Mouse (Mus musculus) lung, embryonic 14.5 days (tissue): Measurements from ENCODE around the gene Wee1. TPM values are rescaled to one million over a fixed set of nuclear protein-coding genes. Genes with fewer than 3 reads are reported as not detected.
"Not testable (repeated sequence)": the region's sequence is repeated elsewhere in the genome, so short reads cannot be mapped to it uniquely, and the experiment has no call there.

Experiments used
- ATAC-seq: fragments of 200-750 bp; cut with Nextera tagmentation; 2 replicates; pipeline ENCODE4 v1.8.0; 2017; ENCODE audit warnings: mild to moderate bottlenecking, moderate TSS enrichment, moderate library complexity; ENCODE audit not compliant: insufficient read depth
- DNase-seq: peaks from one replicate; pipeline ENCODE4 v3.0.0-alpha.2; 2015
- H3K27ac ChIP-seq: fragments of 300-500 bp; sonication (generic); 2 replicates; pipeline ENCODE4 v1.5.1; 2014; ENCODE audit warnings: low read depth, mild to moderate bottlenecking, moderate library complexity
- H3K27me3 ChIP-seq: fragments of 300-500 bp; sonication (generic); 2 replicates; pipeline ENCODE4 v1.6.1; 2014; ENCODE audit warnings: low read length, control low read depth; ENCODE audit not compliant: insufficient read depth
- H3K36me3 ChIP-seq: fragments of 300-500 bp; sonication (generic); 2 replicates; pipeline ENCODE4 v1.6.1; 2014; ENCODE audit warnings: control low read depth; ENCODE audit not compliant: insufficient read depth
- H3K4me1 ChIP-seq: fragments of 300-500 bp; sonication (generic); 2 replicates; pipeline ENCODE4 v1.6.1; 2014; ENCODE audit warnings: antibody characterized with exemption, control low read depth; ENCODE audit not compliant: insufficient read depth
- H3K4me2 ChIP-seq: fragments of 300-500 bp; sonication (generic); 2 replicates; pipeline ENCODE4 v1.6.1; 2014; ENCODE audit warnings: mild to moderate bottlenecking
- H3K4me3 ChIP-seq: fragments of 300-500 bp; sonication (generic); 2 replicates; pipeline ENCODE4 v1.5.1; 2014; ENCODE audit warnings: low read depth, low read length
- H3K9ac ChIP-seq: fragments of 300-500 bp; sonication (generic); 2 replicates; pipeline ENCODE4 v1.6.1; 2014
- H3K9me3 ChIP-seq: fragments of 300-500 bp; sonication (generic); 2 replicates; pipeline ENCODE4 v1.6.1; 2016; ENCODE audit warnings: low read depth, low read length, control low read depth
- CTCF ChIP-seq: IDR thresholded peaks from 2 replicates; pipeline ENCODE4 v1.5.1; 2016; ENCODE audit warnings: antibody characterized with exemption, low read depth
- WGBS: fragments of 180-500 bp; shearing (Covaris S2); extraction: QIAGEN DNeasy Blood & Tissue Kit; methylation state at CpG from one replicate; pipeline ENCODE4 v1.1.7; 2014; 5-methylcytosine and 5-hydroxymethylcytosine counted together
- polyA plus RNA-seq: library from polyadenylated mRNA; unstranded; fragments of >200 nt; fragmentation: Nextera tagmentation; extraction: Ambion mirVana; gene quantifications from 2 replicates; pipeline ENCODE4 v1.2.1, GENCODE M21; 2014

Gene Wee1
- polyA plus RNA-seq, 1 experiment from 2014 or later = 47.1 TPM

GRCm38 (mm10) chr7:110122565-110123422, 948 bp downstream of the Wee1 start:
- Histone ChIP-seq H3K9me3 (no peaks in the 10 kb centered on the region), H3K27ac (peak overlapping the region; percentile 97), H3K4me1 (peaks cover 5% of the 10 kb centered on the region; the same call in 1 of the 2 replicates), H3K36me3 (peaks cover 22% of the 10 kb centered on the region), H3K27me3 (no peaks in the 10 kb centered on the region), H3K4me3 (peak overlapping the region; percentile 99), H3K4me2 (peak overlapping the region; percentile 86), H3K9ac (peak overlapping the region; percentile 92)
- ATAC-seq (peak; percentile 1; the same call in 1 of the 2 replicates), DNase-seq (peak; percentile 81)
- TF ChIP-seq CTCF = no peak
- under 1% methylated on average over 73 of the region's 74 CpGs for WGBS

DNA sequence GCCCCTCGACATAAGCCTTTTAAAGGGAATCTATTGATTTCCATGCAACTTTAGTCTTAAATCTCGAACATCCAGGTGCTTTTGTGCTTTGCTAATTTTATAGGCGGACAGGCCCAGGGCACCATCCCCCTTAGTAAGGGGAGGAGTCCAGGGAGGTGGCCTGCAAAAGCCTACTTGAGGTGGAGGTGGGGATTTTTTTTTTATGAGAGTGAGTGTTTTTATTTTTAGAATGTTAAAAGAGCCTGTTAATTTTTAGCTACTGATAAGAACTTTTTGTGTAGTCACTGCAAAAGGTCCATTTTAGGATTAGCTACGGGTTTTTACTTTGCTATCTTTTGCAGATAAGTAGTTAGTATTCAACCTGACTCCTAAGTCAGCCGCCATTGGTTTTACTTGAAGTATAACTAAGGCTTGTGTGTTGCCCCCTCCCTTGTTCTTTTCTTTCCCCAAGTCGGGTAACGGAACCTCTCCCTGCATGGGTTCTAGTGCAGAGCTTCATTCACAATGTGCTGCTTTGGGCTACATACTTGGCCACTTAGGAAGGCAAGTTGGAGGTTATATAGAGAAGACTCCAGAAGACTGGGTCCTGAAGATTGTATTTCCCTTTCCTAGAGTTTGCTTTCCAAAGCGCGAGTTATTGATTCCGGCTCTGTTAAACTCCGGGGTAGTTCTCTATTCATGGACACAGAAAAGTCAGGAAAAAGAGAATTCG, 2.2 kb downstream of the Wee1 start:
- Histone ChIP-seq H3K4me1 (peaks cover 5% of the 10 kb centered on the region; the same call in 1 of the 2 replicates), H3K9ac (peak overlapping the region; percentile 92), H3K27me3 (no peaks in the 10 kb centered on the region), H3K4me2 (peak overlapping the region; percentile 86), H3K9me3 (no peaks in the 10 kb centered on the region), H3K4me3 (peak overlapping the region; percentile 99), H3K27ac (0 out of 2 replicates have a peak overlapping the region, but pooled peaks have one; percentile 97), H3K36me3 (peaks cover 34% of the 10 kb centered on the region)
- WGBS = 32% methylated on average over 12 of the region's 12 CpGs
- ATAC-seq = no peak
- TF ChIP-seq CTCF = no peak
- peak; percentile 39 for DNase-seq

- no peaks in the 10 kb centered on the region for H3K9me3 ChIP-seq
- H3K4me1 ChIP-seq = peaks cover 5% of the 10 kb centered on the region; the same call in 1 of the 2 replicates
- no peak overlapping the region for H3K9ac ChIP-seq
- H3K36me3 ChIP-seq = peaks cover 78% of the 10 kb centered on the region
- H3K4me3 ChIP-seq = no peak overlapping the region
- H3K4me2 ChIP-seq = no peak overlapping the region
- H3K27me3 ChIP-seq = no peaks in the 10 kb centered on the region
- no peak for TF ChIP-seq CTCF
- 80% methylated on average over 2 of the region's 2 CpGs for WGBS
- no peak for ATAC-seq
- H3K27ac ChIP-seq = no peak overlapping the region
- no peak for DNase-seq
These were observed 6.7 kb downstream of the Wee1 start for GRCm38 (mm10) chr7:110128566-110128965.

DNA sequence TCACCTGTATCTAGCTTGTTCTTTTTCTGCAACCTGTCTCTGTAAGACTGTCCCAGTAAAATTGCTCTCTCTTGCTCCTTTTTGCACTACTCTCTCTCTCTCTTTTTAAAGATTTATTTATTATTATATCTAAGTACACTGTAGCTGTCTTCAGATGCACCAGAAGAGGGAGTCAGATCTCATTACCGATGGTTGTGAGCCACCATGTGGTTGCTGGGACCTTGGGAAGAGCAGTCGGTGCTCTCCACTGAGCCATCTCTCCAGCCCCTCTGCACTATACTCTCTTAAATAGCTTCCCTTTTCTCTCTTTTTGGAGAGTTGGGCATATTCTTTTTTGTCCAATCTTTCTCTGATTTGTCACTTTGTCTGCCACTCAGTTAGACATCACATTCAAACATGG, 10.4 kb downstream of the Wee1 start:
- not testable (repeated sequence) for H3K27ac ChIP-seq, H3K4me1 ChIP-seq, DNase-seq, H3K4me3 ChIP-seq, ATAC-seq, H3K4me2 ChIP-seq, H3K9ac ChIP-seq, H3K27me3 ChIP-seq, H3K9me3 ChIP-seq
- 82% methylated on average over 2 of the region's 2 CpGs for WGBS
- peaks cover 97% of the 10 kb centered on the region for H3K36me3 ChIP-seq

DNA sequence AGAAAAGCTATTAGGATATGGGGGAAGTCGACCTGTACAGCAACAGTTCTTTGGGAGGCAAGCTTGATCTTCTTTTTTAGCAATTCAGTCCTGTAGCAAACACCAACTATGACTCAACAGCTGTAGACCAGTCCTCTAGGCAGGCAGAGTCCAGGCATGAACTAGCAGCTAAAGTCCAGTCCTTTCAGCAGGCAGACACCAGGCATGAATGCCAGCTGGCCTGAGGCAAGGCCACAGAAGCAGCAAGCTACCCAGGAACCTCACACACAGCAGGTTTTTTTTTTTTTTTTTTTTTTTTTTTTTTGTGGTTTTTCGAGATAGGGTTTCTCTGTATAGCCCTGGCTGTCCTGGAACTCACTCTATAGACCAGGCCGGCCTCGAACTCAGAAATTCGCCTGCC, 12.1 kb downstream of the Wee1 start:
- H3K27me3 ChIP-seq = no peaks in the 10 kb centered on the region
- no peak overlapping the region for H3K27ac ChIP-seq
- TF ChIP-seq CTCF = no peak
- no peaks in the 10 kb centered on the region for H3K4me1 ChIP-seq
- H3K4me3 ChIP-seq = no peak overlapping the region
- H3K9ac ChIP-seq = no peak overlapping the region
- WGBS = 88% methylated on average over 5 of the region's 5 CpGs
- ATAC-seq (no peak), DNase-seq (no peak)
- no peak overlapping the region for H3K4me2 ChIP-seq
- H3K9me3 ChIP-seq = no peaks in the 10 kb centered on the region
- H3K36me3 ChIP-seq = peaks cover 98% of the 10 kb centered on the region

GRCm38 (mm10) chr7:110138538-110138937, 16.7 kb downstream of the Wee1 start:
- ATAC-seq (no peak), DNase-seq (no peak)
- Histone ChIP-seq H3K27ac (no peak overlapping the region), H3K4me2 (no peak overlapping the region), H3K27me3 (no peaks in the 10 kb centered on the region), H3K9me3 (no peaks in the 10 kb centered on the region), H3K36me3 (peaks cover 99% of the 10 kb centered on the region), H3K9ac (no peak overlapping the region), H3K4me3 (no peak overlapping the region), H3K4me1 (no peaks in the 10 kb centered on the region)
- TF ChIP-seq CTCF = peak; percentile 29; the same call in 1 of the 2 replicates
- WGBS = 74% methylated on average over 2 of the region's 2 CpGs

DNA sequence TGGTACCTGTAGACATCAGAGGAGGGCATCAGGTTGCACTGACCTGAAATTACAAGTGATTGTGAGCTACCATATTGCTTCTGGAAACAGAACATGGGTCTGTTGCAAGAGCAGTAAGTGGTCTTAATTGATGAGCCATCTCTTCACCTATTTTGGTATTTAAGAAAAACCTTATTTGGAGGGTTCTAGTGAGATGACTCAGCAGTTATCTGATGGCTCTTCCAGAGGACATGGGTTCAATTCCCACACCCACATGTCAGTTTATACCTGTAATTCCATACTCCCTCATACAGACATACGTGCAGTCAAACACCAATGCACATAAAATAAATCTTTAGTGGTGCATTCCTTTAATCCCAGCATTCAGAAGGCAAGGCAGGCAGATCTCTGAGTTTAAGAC, 22.0 kb downstream of the Wee1 start:
- 95% methylated on average over 1 of the region's 1 CpGs for WGBS
- no peak overlapping the region for H3K27ac ChIP-seq
- H3K4me2 ChIP-seq = no peak overlapping the region
- peaks cover 61% of the 10 kb centered on the region for H3K36me3 ChIP-seq
- DNase-seq (no peak), ATAC-seq (no peak)
- H3K27me3 ChIP-seq = no peaks in the 10 kb centered on the region
- TF ChIP-seq CTCF = no peak
- no peak overlapping the region for H3K9ac ChIP-seq
- H3K9me3 ChIP-seq = no peaks in the 10 kb centered on the region
- no peak overlapping the region for H3K4me3 ChIP-seq
- H3K4me1 ChIP-seq = no peaks in the 10 kb centered on the region
